Mouse (Mus musculus) heart, adult 11 months (tissue): Measurements from ENCODE around the gene Zc3h18.

Experiments used
- DNase-seq: peaks from one replicate; pipeline ENCODE4 v3.0.0; 2022

Zc3h18 gene

DNA sequence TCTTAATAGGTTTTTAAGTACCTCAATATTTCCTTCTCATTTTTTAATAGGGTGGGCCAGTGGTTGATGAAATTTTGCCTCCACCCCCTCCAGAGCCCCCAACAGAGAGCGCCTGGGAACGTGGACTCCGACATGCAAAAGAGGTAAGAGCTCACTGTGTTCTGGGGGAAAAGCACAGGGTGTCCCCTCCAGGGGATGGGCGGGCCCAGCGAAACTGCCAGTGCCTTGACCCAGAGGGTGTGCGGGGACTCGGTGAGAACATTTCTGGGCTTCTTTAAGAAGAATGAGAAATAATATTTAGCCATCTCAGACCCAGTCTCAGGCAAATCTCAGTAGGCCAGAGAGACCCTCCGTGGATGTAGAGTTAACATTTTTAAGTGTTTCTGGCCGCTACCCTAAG lies 21.8 kb downstream of the Zc3h18 start:
- DNase-seq, result no peak

DNA sequence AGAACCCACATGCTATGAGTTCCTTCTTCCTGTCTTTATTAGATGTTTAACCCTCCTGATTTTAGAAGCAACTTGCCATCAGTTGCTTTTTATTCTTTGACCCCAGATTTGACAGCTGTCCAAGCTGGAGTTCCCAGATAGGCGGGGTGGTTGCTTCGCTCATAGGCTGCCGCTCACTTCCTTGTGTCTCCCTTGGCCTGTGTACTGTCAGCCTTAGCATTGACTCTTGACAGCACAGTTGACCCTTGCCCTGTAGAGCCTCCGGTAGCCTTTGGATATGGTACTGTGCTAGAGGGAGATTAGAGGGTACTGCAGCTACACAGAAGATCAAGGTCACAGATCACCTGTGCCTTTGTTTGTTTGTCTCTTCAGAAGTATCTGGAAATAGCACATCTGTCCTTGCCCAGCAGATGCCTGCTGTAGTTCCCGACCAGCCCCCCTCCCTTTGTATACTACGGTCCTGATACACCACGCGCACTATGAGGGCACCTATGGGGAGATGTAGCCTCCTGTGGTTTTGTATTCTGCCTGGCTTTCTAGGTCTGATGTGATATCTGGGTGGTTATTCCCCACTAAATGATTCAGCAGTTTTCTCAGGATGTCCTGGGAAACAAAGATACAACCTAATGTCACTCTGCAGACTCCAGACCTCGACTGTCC lies 28.9 kb downstream of the Zc3h18 start:
- DNase-seq, result no peak

DNA sequence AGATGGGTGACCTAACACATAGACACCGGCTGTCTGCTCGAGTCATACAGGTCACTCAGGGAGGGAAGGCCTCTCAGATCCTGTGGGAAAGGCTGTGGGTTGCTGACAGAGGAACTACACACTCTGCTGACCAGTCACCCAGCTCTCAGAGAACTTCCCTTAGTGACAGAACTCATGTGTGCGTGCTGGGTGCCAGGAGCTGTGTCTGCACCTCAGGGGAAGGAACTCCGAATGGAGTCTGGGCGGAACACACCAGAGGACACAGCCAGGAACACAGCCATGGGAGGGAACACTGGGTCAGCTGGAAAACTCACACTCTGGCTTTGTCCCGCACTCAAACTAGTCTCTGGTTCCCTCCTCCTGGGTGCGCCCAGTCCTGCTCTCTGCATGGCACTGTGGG lies 31.3 kb downstream of the Zc3h18 start:
- peak; percentile 95 for DNase-seq

DNA sequence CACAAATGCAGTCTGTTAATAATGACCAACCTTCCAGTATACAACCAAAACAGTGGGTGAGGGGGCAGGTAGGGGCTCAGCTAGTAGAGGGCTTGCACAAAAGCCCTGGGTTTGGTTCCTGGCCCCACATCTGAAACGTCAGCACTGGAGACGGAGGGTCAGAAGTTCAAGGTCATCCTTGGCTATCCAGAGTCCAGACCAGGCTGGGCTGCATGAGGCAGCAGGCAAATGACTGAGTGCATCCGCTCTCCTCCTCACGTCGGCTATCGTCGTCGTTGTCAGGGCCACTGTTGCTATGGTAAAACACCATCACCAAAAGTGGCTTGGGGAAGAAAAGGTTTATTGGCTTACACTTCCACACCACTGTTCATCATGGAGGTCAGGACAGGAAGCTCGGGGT lies 37.9 kb downstream of the Zc3h18 start:
- DNase-seq, result no peak

DNA sequence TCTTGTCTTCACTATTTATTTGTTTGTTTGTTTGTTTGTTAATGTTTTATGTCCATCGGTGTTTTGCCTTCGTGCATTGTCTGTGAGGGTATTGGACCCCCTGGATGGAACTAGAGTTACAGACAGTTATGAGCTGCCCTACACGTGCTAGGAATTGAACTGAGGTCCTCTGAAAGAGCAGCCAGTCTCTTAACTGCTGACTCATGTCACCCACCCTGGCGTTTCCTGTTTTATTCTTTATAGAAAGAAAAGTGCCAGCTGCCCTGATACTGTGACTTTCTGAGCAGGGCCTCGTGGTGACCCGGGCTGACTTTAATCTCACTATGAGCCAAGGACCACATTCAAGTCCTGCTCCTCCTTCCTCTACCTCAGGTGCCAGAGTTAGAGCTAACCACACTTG lies 39.1 kb downstream of the Zc3h18 start:
- no peak for DNase-seq

GRCm38 (mm10) chr8:122419881-122420555 lies 43.6 kb downstream of the Zc3h18 start:
- DNase-seq, result no peak

- DNase-seq, result no peak
Measured at GRCm38 (mm10) chr8:122421376-122422070, 45.1 kb downstream of the Zc3h18 start, which contains the start of gene Il17c. Gene Il17c (plus strand): TSS chr8:122422020.

- DNase-seq, result no peak
Measured at GRCm38 (mm10) chr8:122423217-122423616, 46.8 kb downstream of the Zc3h18 start.

GRCm38 (mm10) chr8:122423659-122424058 lies 47.2 kb downstream of the Zc3h18 start:
- peak; percentile 98 for DNase-seq

DNA sequence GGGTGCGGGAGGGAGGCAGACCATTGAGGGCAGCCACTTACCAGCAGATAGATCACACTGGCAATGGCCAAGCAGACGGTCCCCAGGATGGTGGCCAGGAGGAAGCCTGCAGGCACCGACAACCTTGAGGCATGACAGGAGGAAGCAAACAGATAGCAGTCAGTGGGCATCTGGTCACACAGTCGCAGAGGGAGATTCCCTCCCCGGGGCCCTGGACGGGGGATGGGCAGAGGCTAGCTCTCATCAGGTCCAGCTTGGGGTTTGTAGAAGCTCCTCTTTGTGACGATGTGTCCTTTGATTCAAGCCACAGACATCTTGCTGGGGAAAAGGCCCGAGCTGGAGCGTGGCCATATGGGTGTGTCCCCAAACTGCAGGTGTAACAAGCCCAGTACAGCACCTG lies 49.7 kb downstream of the Zc3h18 start:
- DNase-seq, result peak; percentile 89

- no peak for DNase-seq
Measured at GRCm38 (mm10) chr8:122427607-122428006, 51.2 kb downstream of the Zc3h18 start.

DNA sequence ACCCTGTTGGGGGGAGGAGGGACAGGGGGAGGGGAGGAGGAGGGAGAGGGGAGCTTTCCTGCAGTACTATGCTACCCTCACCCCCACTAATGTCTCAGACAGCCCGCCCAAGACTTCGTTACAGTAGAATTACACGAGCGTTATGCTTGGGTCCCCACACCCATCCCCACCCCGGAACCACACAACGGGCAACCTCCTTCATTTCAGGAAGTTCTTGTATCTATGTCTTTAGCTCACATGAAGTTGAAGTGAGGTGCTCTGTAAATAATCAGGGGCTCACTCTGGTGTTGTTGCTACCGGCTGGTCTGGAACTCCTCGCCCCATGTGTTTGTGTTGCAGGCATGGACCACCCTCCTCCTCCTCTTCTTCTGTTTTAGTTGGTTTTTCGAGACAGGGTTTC lies 51.8 kb downstream of the Zc3h18 start:
- no peak for DNase-seq

DNA sequence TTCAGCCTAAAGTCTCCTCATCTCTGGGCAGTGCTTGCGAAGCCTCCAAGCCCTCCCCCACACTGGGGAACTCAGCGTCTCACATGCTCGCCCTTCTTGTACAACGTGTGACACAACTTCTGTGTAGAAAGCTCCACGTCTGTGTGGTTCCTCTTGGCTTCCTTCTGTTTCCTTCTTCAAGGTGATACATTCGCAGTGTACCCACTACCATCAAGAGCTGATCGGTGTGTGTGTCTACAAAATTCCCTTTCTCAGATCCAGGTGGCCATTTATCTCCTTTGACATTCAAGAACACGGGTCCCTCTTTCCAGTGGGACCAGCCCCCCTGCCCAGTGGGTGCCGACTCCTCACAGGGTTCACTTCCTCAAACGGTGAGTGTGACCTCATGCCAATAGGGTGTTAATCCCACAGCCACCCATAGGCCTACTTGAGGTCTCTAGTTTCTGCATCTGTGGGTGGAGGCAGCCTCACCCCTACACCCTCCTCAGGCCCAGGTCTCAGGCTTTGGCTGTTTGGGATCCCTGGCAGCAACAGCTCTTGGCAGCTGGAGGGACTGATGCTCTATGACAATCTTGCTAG lies 53.7 kb downstream of the Zc3h18 start:
- DNase-seq, result peak; percentile 98

DNA sequence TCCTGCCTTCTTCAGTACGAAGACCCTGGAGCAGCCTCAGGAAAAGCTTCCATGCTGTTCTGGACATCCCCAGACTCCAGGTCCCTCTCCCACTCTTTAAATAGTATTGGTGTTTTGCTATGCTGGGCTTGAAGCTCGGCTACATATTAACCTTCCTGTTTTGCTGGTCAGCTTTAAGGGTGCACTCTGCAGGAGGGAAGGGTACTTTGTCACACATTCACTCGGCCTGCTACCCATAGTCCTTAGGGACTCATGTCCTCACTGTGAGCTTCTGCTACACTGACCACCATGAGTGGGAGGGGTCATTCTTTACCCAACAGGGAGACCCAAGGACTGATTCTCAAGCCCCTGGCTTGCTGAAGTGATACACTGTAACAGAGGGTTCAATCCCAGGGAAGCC lies 54.2 kb downstream of the Zc3h18 start:
- no peak for DNase-seq

GRCm38 (mm10) chr8:122431694-122432442 lies 55.5 kb downstream of the Zc3h18 start:
- DNase-seq, result peak; percentile 94

DNA sequence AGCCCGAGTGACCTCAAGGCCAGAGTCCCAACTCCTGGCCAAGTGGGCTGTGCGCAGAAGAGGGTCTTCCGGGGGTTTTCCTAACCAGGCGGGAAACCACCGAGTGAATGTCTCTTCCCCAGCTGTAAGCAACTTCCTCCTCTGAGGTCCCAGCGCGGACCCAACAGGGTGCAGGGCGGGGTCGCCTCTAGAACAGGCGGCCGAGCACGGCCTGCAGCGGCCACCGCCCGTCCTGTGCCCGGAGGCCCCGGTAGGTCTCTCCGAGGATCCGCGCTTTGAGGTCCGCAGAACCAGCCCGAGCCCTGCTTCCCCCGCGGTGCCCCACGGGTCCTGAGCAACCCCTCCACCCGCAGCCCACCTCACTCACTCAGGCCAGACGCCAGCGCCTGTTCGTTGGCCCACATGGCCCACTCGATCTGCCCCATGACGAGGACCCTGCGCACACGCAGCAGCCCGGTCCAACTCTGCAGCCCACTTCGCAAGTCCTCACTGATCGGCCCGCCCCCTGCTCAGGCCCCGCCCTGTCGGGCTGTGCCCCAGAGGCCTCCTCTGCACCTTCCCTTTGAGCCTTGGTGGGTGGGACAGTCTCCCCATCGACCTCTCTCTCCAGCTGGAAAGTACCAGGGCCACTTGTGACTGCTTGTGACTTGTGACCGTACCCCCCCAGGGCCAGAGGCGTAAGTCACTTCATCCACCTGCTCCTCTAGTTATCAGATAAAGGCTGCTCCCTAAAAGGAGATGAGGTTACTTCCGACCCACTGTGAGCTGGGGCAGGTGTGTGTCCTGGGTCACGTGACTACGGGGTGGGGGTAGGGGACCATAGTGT lies 56.2 kb downstream of the Zc3h18 start, which contains the start of gene Cyba:
TSS of gene Cyba (minus strand) at position 488 of the 826 bp plus-strand sequence.
- peak; percentile 99 for DNase-seq

DNA sequence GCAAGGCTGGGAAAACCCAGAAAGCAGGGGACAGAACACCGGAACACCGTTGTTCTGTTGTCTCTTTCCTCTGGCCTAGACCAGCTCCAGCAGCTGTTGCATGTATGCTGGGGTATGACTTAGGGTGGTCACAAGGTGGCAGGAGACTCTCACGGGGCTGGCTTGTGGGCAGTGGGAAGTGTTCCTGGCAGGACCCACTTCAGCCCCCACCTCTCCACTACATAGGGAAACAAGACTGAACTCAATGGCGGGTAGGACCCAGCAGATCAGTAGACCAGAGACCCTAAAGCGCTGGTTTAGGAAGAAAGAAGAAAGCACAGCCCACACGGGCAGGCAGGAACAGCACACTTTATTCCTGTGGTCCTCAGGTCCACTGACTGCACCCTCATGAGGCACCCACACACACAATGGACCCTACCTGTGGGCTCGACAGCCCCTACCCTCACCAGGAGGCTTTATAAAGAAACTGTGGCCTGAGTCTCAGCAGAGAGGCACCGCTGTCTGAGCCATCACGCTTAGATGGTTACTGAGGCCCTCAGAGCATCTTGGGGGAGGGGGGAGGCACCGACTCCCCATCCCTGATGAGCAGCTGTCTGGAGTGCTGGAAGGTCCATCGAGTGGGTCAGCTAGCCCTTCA lies 57.0 kb downstream of the Zc3h18 start:
- DNase-seq, result peak; percentile 93

DNA sequence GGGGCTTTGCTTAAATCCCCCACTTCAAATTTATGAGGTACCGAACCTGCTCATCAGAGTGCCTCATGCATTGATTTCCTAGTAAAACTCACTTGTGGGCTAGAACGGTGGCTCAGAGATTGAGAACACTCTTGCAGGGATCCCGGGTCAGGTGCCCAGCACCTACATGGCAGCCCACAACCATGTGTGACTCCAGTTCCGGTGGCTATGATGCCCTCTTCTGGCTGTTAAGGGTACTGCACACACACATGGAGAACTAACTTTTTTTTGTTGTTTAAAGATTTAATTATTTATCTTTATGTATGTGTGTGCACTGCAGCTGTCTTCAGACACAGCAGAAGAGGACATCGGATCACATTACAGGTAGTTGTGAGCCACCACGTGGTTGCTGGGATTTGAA lies 59.0 kb downstream of the Zc3h18 start:
- DNase-seq, result no peak

GRCm38 (mm10) chr8:122436146-122436545 lies 59.7 kb downstream of the Zc3h18 start:
- DNase-seq, result no peak

DNA sequence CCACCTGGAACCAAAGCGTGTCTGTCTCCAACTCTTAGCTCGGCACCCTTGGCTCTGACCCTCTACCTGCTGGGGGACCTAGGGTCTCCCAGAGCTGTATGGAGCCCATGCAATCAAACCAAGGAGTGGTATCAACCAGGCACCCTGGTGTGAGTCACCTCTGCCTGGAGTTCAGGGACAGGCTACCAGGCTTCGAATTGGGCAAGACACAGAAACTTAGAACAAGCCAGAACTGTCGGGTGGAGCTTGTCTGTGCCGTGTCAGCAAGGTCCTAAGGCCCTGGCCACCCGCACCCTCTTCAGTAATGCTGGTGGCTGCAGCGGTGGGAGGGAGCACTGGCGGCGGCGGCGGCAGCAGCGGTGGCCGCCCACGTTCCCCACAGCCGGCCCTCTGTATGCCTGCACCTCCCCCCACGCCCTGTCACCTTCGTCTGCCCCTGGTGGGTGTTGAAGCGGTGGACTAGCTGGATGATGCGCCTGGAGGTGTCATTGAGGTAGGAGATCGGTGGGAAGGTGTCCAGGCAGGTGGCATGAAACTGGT lies 60.2 kb downstream of the Zc3h18 start:
- no peak for DNase-seq

GRCm38 (mm10) chr8:122437708-122438331 lies 61.4 kb downstream of the Zc3h18 start:
- DNase-seq, result peak; percentile 91
